Mouse (Mus musculus): ENCODE results near the gene Rbm11.

DNA sequence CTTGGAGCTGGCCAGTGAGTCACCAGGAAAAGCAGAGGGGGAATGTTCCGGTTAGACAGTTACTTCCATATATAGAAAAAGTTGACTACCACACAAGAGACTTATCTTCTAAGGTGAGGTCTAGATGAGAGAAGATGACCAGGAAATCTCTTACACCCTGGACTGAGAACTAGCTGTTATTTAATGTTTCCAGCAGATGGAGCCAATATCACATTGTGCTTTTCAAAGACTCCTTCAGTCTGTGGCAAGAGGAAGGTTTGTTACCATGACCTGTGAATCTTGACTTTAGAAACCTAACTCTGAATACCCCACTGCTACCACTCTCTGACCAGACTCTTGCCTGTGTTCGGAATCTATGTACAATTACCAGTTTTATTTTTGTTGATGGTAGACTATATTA is 35.2 kb downstream of the Rbm11 start:
- TF ChIP-seq EP300 (IDR thresholded peaks at IDR 0.05; ENCODE audit: insufficient read depth, low read depth, low read length) (no peak), POLR2A (IDR thresholded peaks at IDR 0.05; ENCODE audit: insufficient read depth, low read length) (no peak), CTCF (IDR thresholded peaks at IDR 0.05; ENCODE audit: low read depth, low read length) (no peak)

All from ES-Bruce4 (cell line).